Mouse (Mus musculus) large intestine, adult 2 months (tissue): Measurements from ENCODE around the gene Ttc30b. TPM values are rescaled to one million over a fixed set of nuclear protein-coding genes. Genes with fewer than 3 reads are reported as not detected.
"Not testable (repeated sequence)": the region's sequence is repeated elsewhere in the genome, so short reads cannot be mapped to it uniquely, and the experiment has no call there.

ENCODE experiments used
- DNase-seq: peaks from one replicate; pipeline ENCODE4 v3.0.0-alpha.2; 2012; ENCODE audit warnings: low read depth, low spot score
- WGBS: fragments of 180-500 bp; shearing (Covaris S2); methylation state at CpG from one replicate; pipeline ENCODE4 v1.1.7; 2018; 5-methylcytosine and 5-hydroxymethylcytosine counted together
- polyA plus RNA-seq: library from polyadenylated mRNA; depleted of rRNA; stranded (reverse); fragments of >200 nt; gene quantifications from 2 replicates; pipeline ENCODE4 v1.2.3, GENCODE M21; 2012

The Ttc30b gene
- polyA plus RNA-seq, 1 experiment, result 3.1 TPM

DNA sequence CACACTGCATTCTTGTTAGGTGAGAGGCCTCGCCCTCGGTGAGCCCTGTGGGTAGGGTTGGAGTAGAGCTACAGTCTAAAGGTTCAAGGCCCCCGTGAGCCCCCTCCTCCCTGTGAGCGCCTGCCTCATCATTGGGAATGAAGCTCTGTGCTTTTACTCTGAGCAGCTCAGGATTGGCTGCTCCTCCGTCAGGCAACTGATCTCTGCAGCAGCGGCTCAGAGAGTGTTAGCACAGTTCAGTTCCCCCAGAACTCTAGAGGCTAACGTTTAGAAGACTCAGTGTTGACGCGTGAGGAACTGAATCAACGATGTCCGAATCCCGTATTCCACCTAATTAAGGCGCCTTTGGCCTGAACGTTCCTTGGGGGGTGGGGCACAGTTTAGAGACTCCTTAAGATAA lies 17.3 kb upstream of the Ttc30b start:
- 77% methylated on average over 14 of the region's 14 CpGs for WGBS
- DNase-seq, result no peak

DNA sequence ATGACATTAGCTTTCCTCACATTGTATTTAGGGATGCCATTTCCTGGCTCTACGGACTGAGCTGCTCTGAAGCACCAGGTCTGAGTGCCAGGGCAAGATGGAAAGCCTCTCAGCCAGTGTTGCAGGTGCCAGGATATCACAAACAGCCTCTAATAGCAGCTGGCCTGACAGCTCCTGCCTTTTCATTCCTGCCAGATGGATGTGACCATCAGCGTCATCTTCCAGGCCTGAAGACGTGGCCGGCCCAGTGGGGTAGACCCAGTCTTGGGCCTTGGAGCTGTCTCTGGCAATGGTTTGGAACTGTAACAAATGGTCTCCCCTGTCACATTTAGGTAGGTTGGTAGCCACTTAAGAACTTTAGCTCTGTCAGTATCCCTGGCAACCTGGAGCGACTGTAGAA lies 14.9 kb upstream of the Ttc30b start:
- DNase-seq, result no peak
- WGBS, result 95% methylated on average over 5 of the region's 5 CpGs

DNA sequence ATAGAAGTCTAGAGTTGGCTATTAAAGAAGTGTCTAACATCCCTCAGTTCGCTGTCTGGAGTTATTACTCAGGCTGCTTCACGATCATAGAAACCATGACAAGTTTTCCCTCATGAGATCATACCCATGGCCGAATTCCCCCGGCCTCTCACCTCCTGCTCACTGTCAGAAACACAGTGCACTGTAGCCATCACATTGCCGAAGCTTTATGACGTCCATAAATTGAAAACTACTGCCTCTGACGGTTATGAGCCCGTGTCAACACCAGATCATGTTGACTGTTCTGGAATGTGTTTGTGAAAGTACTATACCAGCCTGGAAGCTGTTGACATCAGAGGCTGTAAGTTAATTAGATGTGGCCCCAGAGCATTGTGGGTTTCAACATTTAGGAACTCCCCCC lies 12.3 kb upstream of the Ttc30b start:
- WGBS, result 27% methylated on average over 8 of the region's 8 CpGs
- DNase-seq, result no peak

DNA sequence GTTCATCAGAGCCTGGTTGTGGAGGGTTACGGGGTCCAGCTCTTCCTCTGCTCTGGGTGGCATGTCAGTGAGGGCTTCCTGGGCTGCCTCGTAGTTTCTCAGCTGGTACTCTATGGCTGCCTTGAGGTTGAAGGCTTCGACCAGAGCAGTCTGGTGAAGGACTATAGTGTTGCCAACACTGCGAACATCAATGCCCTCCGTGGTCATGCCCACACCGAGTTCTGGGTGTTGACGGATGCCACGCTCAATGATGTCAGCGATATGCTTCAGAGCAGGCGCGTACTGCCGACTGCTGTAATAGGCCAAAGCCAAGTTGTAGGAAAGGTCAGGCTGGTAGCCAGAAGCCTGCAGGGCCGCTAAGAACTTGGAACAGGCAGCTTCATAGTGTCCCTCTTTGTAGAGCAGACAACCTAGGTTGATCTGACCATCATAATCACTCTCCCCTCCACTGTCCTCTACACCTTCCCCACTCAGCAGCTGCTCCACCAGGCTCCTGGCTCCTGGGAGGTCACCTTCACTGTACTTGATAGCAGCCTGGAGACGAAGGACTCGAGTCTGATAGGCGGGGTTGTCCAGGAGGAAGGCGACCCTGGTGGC lies 767 bp downstream of the Ttc30b start:
- 67% methylated on average over 15 of the region's 17 CpGs for WGBS
- not testable (repeated sequence) for DNase-seq

DNA sequence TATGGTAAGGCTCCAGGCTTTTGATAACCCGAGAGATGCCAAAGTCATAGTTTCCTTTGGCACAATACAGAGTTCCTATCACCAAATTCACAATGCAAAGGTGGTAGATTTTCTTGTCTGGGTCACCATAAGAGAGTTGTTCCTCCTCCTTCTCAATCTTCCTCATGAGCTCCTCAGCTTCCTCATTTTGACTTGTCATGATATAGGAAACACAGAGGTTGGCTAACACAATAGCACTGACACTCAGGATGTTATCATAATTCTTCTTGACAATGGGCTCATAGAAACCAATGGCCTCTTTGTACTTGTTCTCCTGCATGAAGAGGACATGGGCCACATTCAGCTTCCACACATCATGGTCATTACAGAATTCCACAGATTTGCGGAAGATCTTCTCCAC lies 1.7 kb downstream of the Ttc30b start:
- 93% methylated on average over 2 of the region's 2 CpGs for WGBS
- not testable (repeated sequence) for DNase-seq

DNA sequence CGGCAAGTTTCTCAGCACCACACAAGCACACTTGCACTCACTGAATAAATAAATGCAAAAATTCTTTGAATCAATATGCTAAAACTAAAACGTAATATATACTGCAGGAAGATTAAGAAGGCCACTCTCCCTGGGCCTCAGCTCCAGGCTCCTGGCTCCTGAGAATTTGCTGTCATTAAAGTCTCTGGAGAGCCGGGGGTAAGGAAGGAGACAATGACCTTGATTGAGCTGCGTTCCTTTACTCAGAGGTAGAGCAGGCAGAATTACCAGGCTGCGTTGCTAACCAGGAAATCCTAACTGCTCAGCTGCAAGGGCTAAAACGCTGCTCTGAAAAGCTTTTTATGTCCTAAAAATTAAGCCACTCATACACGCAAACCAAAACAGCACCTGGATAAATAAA lies 4.8 kb downstream of the Ttc30b start:
- WGBS, result 16% methylated on average over 7 of the region's 7 CpGs
- no peak for DNase-seq

DNA sequence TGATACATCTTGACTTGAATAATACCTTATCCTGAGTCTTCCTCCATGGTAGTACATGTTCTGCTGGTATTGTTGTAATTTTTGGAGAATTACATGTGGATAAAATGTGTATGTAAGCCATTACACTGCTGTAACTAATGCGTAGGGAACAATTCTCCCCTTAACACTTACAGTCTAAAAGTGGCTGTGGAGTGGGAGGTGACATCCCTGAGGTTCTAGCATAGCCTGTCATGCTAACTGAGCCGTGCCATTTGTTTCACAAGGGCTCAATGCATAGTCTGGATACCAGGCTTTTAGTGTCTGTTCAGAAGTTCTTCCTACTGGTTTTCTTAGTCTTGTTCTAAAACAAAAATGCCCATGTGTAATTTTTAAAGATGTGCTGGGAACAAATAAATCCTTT lies 7.4 kb downstream of the Ttc30b start:
- no peak for DNase-seq
- 90% methylated on average over 2 of the region's 2 CpGs for WGBS

DNA sequence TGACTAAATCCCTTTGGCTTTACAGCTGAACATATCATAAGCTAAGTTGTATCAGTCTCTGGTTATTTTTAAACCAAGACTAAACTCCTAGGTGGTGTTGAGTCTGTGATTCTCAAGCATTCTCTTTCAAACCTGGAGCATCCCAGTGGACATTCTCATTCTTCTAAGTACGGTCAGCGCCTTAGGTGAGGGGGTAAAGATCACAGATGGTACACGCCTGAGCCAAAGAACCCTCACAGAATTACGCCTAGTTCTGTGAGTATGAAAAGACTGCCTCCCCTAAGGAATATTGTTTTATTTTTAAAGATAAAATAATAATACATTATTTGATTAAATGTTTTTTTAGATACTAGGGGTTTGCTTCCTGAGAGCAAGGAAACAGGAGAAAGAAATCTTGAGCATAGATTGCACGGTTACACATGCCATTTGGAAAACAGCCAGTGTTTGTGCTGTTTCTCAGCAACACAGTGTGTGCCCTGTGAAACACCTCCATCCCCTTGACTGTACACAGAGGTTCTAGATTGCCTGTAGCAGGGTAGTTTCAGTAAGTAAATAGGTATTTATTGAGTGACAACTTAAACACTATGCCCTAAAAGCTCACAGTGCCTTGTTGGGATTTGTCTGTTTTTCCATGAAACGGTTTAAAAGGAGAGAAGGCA lies 8.5 kb downstream of the Ttc30b start:
- 77% methylated on average over 6 of the region's 6 CpGs for WGBS
- DNase-seq, result no peak

DNA sequence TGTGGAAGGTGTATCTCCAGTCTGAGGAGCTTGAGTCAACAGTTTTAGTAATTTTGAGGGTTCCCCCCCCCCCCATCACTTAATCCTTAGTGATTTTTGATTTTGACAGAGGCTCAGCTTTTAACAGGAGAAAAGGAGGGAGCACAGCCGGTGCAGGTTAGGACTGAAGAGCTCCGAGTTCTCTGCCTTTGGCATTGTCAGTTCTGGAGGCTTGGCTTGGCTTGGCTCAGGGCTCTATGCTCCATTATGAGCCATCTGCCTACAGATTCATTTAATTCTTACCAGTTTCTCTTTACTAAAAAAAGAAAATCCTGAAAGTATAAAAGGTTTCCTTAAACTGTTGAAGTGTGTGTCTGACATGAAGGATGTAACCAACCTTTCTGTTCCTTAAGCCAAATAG lies 9.2 kb downstream of the Ttc30b start:
- 96% methylated on average over 2 of the region's 2 CpGs for WGBS
- no peak for DNase-seq

DNA sequence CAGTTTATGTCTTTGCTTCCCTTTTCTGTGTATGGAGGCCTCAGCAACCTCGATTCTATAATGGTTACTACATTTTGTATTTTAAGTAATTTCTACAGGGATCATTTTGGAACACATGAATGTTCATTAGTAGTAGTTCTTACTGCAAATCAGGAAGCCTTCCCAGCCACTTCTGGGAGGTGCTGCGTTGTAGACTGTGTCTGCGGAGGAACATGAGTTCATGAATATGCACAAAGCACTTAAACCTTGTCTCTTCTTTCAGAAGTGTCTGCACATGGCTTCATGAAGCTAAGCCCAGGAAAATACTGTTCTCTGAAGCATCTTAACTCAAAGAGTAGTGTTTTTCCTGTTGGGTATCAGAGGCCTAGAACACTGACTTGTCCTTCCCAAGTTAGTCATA lies 10.4 kb downstream of the Ttc30b start:
- WGBS, result 89% methylated on average over 3 of the region's 3 CpGs

DNA sequence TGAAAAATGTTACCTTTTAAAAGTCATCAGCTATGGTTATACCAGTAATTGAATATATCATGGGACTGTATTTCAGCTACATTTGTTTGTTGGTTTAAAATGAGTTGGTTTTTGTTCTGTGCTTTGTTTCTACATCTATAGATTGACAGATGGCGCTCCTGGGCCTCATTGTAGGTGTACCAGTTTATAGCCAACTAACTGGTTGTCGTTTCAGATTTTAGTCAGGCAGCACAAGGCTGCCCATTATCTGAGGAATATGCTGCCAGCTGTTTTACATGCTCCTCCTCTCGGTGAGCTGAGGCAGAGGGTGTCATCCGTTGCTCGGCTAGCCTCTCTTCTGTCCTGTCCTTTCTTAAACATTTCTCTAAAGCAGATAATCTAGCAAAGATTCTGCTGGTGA lies 12.3 kb downstream of the Ttc30b start:
- WGBS, result 74% methylated on average over 5 of the region's 5 CpGs
- DNase-seq, result no peak

More for the DNA sequence above, 10.4 kb downstream of the Ttc30b start:
- no peak for DNase-seq

DNA sequence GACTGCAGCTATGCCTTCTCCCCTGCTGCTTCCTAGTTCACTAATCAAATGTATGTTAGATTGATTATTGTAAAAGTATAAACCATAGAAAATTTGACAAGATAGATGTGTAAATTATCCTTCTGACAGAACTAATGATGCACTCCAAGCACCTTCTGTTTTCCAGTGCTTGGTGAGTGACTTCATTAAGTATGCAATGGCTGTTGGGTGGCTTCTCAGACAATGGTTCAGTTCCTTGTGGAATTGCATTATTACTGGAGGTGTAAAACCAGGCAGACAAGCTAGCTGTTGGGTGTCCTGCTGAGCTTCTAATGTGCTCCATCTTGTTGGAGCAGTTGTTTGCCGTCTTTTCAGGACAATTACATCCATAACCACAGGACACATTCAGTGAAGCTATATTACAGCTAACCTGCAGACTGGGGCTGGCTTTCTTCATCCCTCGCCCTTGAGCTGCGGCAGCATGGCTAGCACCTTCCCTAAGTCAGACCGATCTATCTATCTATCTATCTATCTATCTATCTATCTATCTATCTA lies 14.5 kb downstream of the Ttc30b start:
- WGBS, result 93% methylated on average over 4 of the region's 4 CpGs
- DNase-seq, result no peak

DNA sequence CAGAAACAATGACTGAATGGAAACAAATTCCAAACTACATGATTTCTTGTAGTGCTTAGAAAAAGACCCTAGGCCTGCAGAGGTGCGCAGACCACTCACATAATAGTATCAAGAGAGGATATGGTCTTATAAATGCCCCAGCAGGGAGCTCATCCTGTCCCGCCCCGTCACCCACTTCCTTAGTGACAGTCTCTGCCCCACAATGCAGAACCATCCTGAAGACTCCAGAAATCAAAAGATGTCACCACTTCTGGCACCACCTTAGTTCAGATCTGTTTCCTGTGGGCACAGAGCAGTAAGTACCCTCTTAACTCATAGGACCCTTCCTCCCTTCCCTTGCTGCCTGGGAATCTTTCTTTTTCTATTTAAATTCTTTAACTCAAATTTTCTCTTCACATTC lies 23.3 kb downstream of the Ttc30b start:
- WGBS, result 94% methylated on average over 3 of the region's 3 CpGs
- DNase-seq, result no peak

DNA sequence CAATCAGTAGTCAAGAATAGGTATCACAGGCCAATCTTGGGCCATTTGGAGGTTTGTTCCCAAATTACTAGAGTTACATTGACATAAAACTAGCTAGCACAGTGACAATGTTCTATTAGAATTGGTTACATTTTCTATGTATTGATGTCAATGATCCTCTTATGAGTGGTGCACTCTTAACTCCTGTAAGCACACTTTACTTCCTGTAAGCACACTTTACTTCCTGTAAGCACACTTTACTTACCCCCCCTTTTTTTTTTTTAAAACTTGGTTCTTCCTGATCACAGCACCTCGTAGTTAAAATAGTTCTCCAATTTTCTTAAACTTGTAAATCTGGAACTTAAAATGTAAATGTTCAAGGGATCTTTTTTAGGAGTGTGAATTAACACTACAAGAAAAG lies 31.2 kb downstream of the Ttc30b start:
- WGBS, result 48% methylated on average over 1 of the region's 1 CpGs
- DNase-seq, result no peak

DNA sequence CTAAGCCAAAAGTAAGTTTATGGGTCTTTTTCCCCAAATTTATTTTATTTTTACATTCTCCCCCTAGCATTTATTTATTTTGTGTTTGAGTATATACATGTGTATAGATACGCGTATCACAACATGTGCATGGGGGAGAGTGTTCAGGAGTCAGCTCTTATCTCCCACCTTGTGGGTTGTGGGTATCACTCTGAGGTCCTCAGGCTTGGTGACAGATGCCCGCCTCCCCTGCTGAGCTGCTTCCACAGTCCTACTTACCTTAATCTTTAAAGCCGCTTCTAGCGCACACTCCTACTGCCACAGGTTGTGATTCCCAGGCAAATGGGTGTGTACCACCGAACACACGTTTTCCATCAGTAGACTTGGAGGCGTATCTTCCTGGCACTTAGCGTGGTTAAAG lies 36.5 kb downstream of the Ttc30b start:
- no peak for DNase-seq
- 92% methylated on average over 9 of the region's 9 CpGs for whole genome bisulfite sequencing

DNA sequence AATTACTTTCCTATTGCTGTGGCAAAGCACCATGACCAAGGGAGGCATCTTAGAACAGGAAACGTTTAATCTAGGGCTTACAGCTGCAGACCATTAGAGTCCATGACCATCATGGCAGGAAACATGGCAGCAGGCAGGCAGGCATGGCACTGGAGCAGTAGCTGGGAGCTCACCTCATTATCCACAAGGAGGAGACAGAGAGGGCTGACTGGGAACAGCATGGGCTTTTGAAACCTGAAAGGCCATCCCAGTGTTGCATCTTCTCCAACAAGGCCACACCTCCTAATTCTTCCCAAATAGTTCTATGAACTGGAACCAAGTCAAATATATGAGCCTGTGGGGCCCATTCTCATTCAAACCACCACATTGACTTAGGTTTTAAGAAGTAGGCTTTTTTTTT lies 38.1 kb downstream of the Ttc30b start:
- 92% methylated on average over 1 of the region's 1 CpGs for WGBS
- DNase-seq, result no peak

DNA sequence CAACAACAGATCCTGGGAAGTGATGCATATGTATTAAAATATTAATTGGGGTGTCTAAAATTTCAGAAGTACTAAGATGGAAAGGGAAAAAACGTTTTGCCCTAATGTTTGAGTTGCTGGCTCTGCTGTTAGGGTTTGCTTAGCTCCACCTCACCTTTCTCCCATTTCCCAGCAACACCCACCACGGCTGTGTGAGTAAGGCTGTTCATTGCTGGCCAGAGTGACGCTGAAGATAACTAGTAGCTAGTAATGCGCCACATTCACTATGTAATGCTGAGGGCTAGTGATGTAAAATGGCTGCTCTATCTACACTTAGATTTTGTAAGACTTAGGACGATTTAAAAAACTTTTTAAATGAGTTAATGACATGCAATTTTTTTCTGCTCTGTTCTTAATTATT lies 42.7 kb downstream of the Ttc30b start:
- 73% methylated on average over 5 of the region's 5 CpGs for WGBS
- DNase-seq, result no peak

DNA sequence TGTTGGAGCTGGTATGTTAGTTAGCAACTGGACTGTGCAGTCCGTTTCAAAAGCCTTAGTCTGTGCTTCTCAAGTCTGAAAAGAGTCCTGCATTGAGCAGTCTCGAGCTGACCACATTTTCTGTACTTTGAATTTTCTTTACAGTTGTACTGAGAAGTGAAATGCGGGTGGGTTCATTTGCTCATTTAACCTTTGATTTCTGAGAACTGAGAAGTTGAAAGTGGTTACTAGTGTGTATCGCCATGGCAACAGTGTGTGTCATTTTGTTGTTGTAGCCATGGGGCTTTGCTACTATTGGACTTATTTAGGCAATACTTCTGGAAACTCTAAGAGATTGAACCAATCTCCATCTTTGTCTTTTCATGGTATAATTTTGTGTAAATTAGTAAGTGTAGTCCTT lies 46.4 kb downstream of the Ttc30b start:
- 60% methylated on average over 4 of the region's 4 CpGs for WGBS
- DNase-seq, result no peak
